In genomic region chr12:104864439-104865165, GRCm38 (mm10) we compare ENCODE assay signal across 8 mouse cellular contexts. TPM values are rescaled to one million over a fixed set of nuclear protein-coding genes. Genes with fewer than 3 reads are reported as not detected.
DNase-seq lines count a peak whose midpoint lies in the region; ATAC-seq and TF ChIP-seq lines count a peak whose summit lies in the region.

TSS of gene Clmn (minus strand) at chr12:104865076.

- H3K4me3 ChIP-seq in hindbrain, postnatal 0 days (ENCODE audit: low read length): peak within 1 kb of the TSS; percentile 68
- peak within 1 kb of the TSS; percentile 80 for H3K4me3 ChIP-seq in midbrain, embryonic 13.5 days (replicated peaks)

- peak; percentile 20 for ATAC-seq in frontal cortex, adult (ENCODE audit: low TSS enrichment)
- ATAC-seq in hindbrain, postnatal 0 days: peak; percentile 65
- peak; percentile 69 for ATAC-seq in midbrain, embryonic 13.5 days

- H3K27ac ChIP-seq in hindbrain, postnatal 0 days: peak within 1 kb of the TSS; percentile 71
- peak within 1 kb of the TSS; percentile 35; the same call in 1 of the 2 replicates for H3K27ac ChIP-seq in midbrain, embryonic 13.5 days

- intact Hi-C loops in left cerebral cortex, postnatal 25 days (cut with DNase I): loop anchor here (2.0 kb wide), 1 partner anchor 48 kb away; no protein-coding TSS in a partner anchor

- no peaks in the 10 kb centered on the region for H3K36me3 ChIP-seq in hindbrain, postnatal 0 days (ENCODE audit: insufficient read depth, low read length)
- H3K36me3 ChIP-seq in midbrain, embryonic 13.5 days: no peaks in the 10 kb centered on the region

- no peak for TF ChIP-seq CTCF in hindbrain, postnatal 0 days (IDR thresholded peaks at IDR 0.05; ENCODE audit: low read depth)

- peak within 1 kb of the TSS; percentile 77 for H3K9ac ChIP-seq in hindbrain, postnatal 0 days (replicated peaks; ENCODE audit: low read length)
- H3K9ac ChIP-seq in midbrain, embryonic 13.5 days (replicated peaks): peak within 1 kb of the TSS; percentile 82

- peak; percentile 51 to 59 for DNase-seq in cerebellum, postnatal 14 days
- DNase-seq in cerebellum, adult 9-10 months: no peak
- peak; percentile 50 for DNase-seq in adrenal gland, postnatal 10 days
- peak; percentile 54 for DNase-seq in hindbrain, postnatal 0 days (ENCODE audit: low spot score)
- peak; percentile 28 to 49 for DNase-seq in left cerebral cortex, postnatal 25 days (ENCODE audit: low spot score in 2 of 2)
- peak; percentile 26 for DNase-seq in yolk sac, embryonic 10.5 days (ENCODE audit: low spot score)

- peaks cover 3% of the 10 kb centered on the region; the same call in 1 of the 2 replicates for H3K9me3 ChIP-seq in hindbrain, postnatal 0 days (ENCODE audit: low read length)
- H3K9me3 ChIP-seq in midbrain, embryonic 13.5 days: no peaks in the 10 kb centered on the region; the same call in 1 of the 2 replicates

- no peaks in the 10 kb centered on the region; the same call in 1 of the 2 replicates for H3K4me1 ChIP-seq in hindbrain, postnatal 0 days (ENCODE audit: insufficient read depth, low read length)
- H3K4me1 ChIP-seq in midbrain, embryonic 13.5 days (replicated peaks): peaks cover 11% of the 10 kb centered on the region

- peak within 1 kb of the TSS; percentile 95 for H3K4me2 ChIP-seq in hindbrain, postnatal 0 days (ENCODE audit: low read depth, low read length)
- peak within 1 kb of the TSS; percentile 93 for H3K4me2 ChIP-seq in midbrain, embryonic 13.5 days (replicated peaks)

- no peaks in the 10 kb centered on the region for H3K27me3 ChIP-seq in hindbrain, postnatal 0 days (ENCODE audit: insufficient read depth, low read length)
- H3K27me3 ChIP-seq in midbrain, embryonic 13.5 days: peaks cover 5% of the 10 kb centered on the region; the same call in 1 of the 2 replicates

- 2% methylated on average over 51 of the region's 80 CpGs for WGBS in hindbrain, postnatal 0 days
- WGBS in midbrain, embryonic 13.5 days: under 1% methylated on average over 39 of the region's 80 CpGs

RNA-seq across cellular contexts. Expression of gene Clmn, which starts in this region (rescaled TPM):
- 10 to 100 TPM; 14.4 to 18.3 TPM for total RNA-seq in adrenal gland, postnatal 10 days (2021)
- 2.6 and 3.1 TPM in 2 replicates for total RNA-seq in hindbrain, postnatal 0 days (2014; rRNA removed)
- 1.7 and 2.6 TPM in 2 replicates for polyA plus RNA-seq in hindbrain, postnatal 0 days (2015; fragmentation: Nextera tagmentation; extraction: Ambion mirVana)
- 10 to 100 TPM; 41.3 to 43.0 TPM for total RNA-seq in left cerebral cortex, postnatal 25 days (2021)
- polyA plus RNA-seq in midbrain, embryonic 13.5 days (2015; fragmentation: Nextera tagmentation; extraction: Ambion mirVana): 0.98 and 1.1 TPM in 2 replicates
